Mouse (Mus musculus) hindbrain, embryonic 13.5 days (tissue): ENCODE data around the gene Slc47a1. TPM values are rescaled to one million over a fixed set of nuclear protein-coding genes. Genes with fewer than 3 reads are reported as not detected.
"Not testable (repeated sequence)": the region's sequence is repeated elsewhere in the genome, so short reads cannot be mapped to it uniquely, and the experiment has no call there.

Source experiments
- ATAC-seq: fragments of 200-750 bp; cut with Nextera tagmentation; 2 replicates; pipeline ENCODE4 v1.8.0; 2017; ENCODE audit warnings: moderate TSS enrichment; ENCODE audit not compliant: low FRiP score
- H3K27ac ChIP-seq: fragments of 300-500 bp; sonication (generic); 2 replicates; pipeline ENCODE4 v1.5.1; 2015; ENCODE audit warnings: inconsistent platforms, mild to moderate bottlenecking, moderate library complexity
- H3K27me3 ChIP-seq: fragments of 300-500 bp; sonication (generic); 2 replicates; pipeline ENCODE4 v1.6.1; 2015; ENCODE audit warnings: mild to moderate bottlenecking, inconsistent platforms
- H3K36me3 ChIP-seq: fragments of 300-500 bp; sonication (generic); 2 replicates; pipeline ENCODE4 v1.6.1; 2015; ENCODE audit warnings: mild to moderate bottlenecking, inconsistent platforms
- H3K4me1 ChIP-seq: fragments of 300-500 bp; sonication (generic); replicated peaks from 2 replicates; pipeline ENCODE4 v1.6.1; 2015; ENCODE audit warnings: inconsistent platforms
- H3K4me2 ChIP-seq: fragments of 300-500 bp; sonication (generic); 2 replicates; pipeline ENCODE4 v1.6.1; 2015; ENCODE audit warnings: inconsistent platforms, mild to moderate bottlenecking, moderate library complexity
- H3K4me3 ChIP-seq: fragments of 300-500 bp; sonication (generic); 2 replicates; pipeline ENCODE4 v1.5.1; 2015; ENCODE audit warnings: mild to moderate bottlenecking, inconsistent platforms
- H3K9ac ChIP-seq: fragments of 300-500 bp; sonication (generic); 2 replicates; pipeline ENCODE4 v1.6.1; 2015; ENCODE audit warnings: mild to moderate bottlenecking, inconsistent platforms
- H3K9me3 ChIP-seq: fragments of 300-500 bp; sonication (generic); 2 replicates; pipeline ENCODE4 v1.6.1; 2016; ENCODE audit warnings: inconsistent platforms
- WGBS: fragments of 180-500 bp; shearing (Covaris S2); methylation state at CpG from one replicate; pipeline ENCODE4 v1.1.7; 2015; 5-methylcytosine and 5-hydroxymethylcytosine counted together
- polyA plus RNA-seq: library from polyadenylated mRNA; unstranded; fragments of >200 nt; fragmentation: Nextera tagmentation; extraction: Ambion mirVana; gene quantifications from 2 replicates; pipeline ENCODE4 v1.2.1, GENCODE M21; 2015

Slc47a1 gene
- 0.06 and 0.14 TPM in 2 replicates for polyA plus RNA-seq

DNA sequence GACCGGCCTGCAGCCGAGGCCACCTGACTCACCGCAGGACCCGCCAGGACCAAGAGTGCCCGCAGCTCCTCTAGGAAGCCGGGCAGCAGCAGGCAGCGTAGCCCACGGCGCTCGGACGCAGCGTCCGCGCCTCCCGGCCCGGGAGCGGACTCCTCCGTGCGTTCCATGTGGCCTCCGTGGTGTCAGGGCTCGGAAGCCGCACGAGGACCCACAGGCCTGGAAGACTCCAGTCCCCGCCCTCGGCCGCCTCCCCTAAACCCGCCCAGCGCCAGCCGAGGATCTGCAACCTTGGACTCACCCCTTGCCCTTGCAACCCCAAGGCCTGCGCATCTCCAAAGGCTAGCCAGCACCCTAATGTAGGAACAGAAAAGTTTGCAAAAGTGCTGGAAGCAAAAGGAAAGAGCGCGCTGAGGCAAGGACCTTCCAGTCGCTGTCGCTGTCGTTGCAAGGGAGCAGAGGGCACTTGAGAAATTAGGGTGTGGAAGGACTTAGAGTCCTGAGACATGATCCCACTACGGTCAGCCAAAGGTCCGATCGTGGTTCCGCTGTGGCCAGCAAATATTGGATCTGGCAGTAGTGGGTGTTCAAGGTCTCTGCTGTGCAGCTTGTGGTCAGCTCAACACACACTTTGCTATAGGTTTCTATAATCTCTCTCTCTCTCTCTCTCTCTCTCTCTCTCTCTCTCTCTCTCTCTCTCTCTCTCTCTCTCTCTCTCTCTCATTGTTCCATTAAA lies at the start of gene Slc47a1:
TSS of gene Slc47a1 (minus strand) at position 465 of the 733 bp plus-strand sequence.
- peaks cover 6% of the 10 kb centered on the region for H3K4me1 ChIP-seq
- no peak for ATAC-seq
- peak within 1 kb of the TSS; percentile 29 for H3K4me3 ChIP-seq
- 17% methylated on average over 39 of the region's 39 CpGs for WGBS
- no peak within 1 kb of the TSS for H3K27ac ChIP-seq
- H3K27me3 ChIP-seq, result peaks cover 50% of the 10 kb centered on the region
- no peaks in the 10 kb centered on the region for H3K9me3 ChIP-seq
- peak within 1 kb of the TSS; percentile 44 for H3K4me2 ChIP-seq
- H3K9ac ChIP-seq, result peak within 1 kb of the TSS; percentile 39; the same call in 1 of the 2 replicates
- H3K36me3 ChIP-seq, result no peaks in the 10 kb centered on the region

DNA sequence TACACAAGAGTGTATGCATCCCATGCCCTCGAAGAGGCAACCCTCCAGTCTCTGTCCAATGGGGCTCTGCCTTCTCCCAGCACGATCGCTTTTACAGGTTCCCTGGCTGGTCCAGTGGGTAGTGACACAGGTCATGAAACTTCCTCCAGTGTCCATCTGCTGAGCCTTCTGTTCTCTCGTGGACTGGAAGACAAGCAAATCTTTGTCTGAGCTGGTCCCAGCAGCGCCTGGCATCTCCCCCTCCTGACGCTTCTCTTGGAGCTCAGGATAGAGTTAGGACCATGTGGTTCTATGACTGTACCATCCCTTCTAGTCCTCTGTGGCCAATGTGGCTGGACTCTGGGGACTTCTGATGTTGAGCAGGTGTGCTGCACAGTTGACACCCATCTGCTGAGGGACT lies 41.1 kb upstream of the Slc47a1 start:
- Histone ChIP-seq H3K4me1 (no peaks in the 10 kb centered on the region), H3K36me3 (no peaks in the 10 kb centered on the region), H3K4me2 (no peak overlapping the region), H3K4me3 (no peak overlapping the region), H3K27ac (no peak overlapping the region), H3K9me3 (no peaks in the 10 kb centered on the region), H3K27me3 (peaks cover 3% of the 10 kb centered on the region; the same call in 1 of the 2 replicates), H3K9ac (no peak overlapping the region)
- no peak for ATAC-seq
- 83% methylated on average over 6 of the region's 6 CpGs for WGBS

- Histone ChIP-seq H3K36me3 (no peaks in the 10 kb centered on the region), H3K9me3 (no peaks in the 10 kb centered on the region), H3K9ac (0 out of 2 replicates have a peak overlapping the region, but pooled peaks have one; percentile 29), H3K4me3 (no peak overlapping the region), H3K27me3 (peaks cover 3% of the 10 kb centered on the region; the same call in 1 of the 2 replicates), H3K27ac (no peak overlapping the region), H3K4me2 (no peak overlapping the region), H3K4me1 (no peaks in the 10 kb centered on the region)
- WGBS, result 29% methylated on average over 6 of the region's 6 CpGs
- 0 out of 2 replicates have a peak, but pooled peaks have one; percentile 61 for ATAC-seq
These were observed 39.9 kb upstream of the Slc47a1 start for GRCm38 (mm10) chr11:61417945-61418551.

DNA sequence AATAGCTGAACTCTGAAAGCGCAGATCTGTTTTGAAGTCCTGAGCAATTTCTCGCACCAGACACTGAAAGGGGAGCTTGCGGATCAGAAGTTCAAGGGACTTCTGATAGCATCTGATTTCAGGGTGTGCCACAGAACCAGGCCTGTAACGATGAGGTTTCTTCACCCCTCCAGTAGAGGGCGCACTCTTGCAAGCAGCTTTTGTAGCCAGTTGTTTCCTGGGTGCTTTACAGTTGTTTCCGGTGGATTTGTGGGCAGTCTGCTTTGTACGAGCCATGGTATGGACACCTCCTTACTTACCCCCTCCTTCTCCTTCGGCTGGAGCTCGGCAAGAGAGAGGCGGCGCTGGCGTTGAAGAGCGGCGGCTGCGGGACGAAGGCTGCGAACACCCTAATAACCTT lies 38.4 kb upstream of the Slc47a1 start:
- H3K9me3 ChIP-seq, H3K36me3 ChIP-seq, H3K4me1 ChIP-seq, H3K4me2 ChIP-seq, H3K4me3 ChIP-seq, H3K9ac ChIP-seq, ATAC-seq, H3K27ac ChIP-seq, H3K27me3 ChIP-seq: not testable (repeated sequence)
- 85% methylated on average over 17 of the region's 17 CpGs for WGBS

DNA sequence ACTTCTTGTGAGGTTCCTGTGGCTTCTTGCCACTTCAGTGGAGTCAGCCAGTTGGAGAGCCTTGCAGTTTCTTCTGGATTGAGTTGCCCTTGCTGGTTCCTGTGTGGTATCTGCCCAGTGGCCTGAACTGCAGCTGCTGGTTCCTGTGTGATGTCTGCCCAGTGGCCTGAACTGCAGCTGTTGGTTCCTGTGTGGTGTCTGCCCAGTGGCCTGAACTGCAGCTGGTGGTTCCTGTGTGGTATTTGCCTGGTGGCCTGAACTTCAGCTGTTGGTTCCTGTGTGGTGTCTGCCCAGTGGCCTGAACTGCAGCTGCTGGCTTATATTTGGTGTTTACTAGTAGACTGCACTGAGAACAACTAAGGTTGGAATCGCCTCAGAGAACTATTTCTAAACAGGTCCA lies 37.3 kb upstream of the Slc47a1 start:
- Histone ChIP-seq H3K4me1 (no peaks in the 10 kb centered on the region), H3K36me3 (no peaks in the 10 kb centered on the region), H3K9ac (no peak overlapping the region), H3K9me3 (no peaks in the 10 kb centered on the region), H3K27ac (no peak overlapping the region), H3K27me3 (peaks cover 3% of the 10 kb centered on the region; the same call in 1 of the 2 replicates), H3K4me3 (no peak overlapping the region), H3K4me2 (no peak overlapping the region)
- 91% methylated on average over 1 of the region's 1 CpGs for WGBS
- ATAC-seq, result no peak

DNA sequence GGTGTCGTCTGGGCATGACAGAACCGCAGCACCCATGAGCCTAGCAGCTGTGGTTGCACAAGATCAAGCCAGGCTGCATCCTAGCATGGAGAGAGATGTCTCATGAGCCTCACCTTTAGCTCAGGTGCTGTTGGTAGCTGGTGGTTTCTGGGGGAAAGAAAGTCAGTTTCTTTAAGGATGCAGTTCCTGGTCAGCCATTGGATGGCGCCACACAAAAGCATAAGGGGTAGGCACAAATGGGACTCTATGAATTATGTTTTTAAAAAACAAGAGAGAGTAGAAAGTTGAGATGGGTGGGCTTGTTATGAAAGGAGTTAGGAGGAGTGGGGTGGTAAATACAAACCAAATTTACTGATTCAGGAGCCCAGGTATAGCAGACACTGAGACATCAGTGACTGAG lies 36.4 kb upstream of the Slc47a1 start:
- Histone ChIP-seq H3K27ac (no peak overlapping the region), H3K27me3 (peaks cover 3% of the 10 kb centered on the region; the same call in 1 of the 2 replicates), H3K9ac (no peak overlapping the region), H3K4me2 (no peak overlapping the region), H3K4me3 (no peak overlapping the region), H3K9me3 (no peaks in the 10 kb centered on the region), H3K4me1 (peaks cover 5% of the 10 kb centered on the region), H3K36me3 (no peaks in the 10 kb centered on the region)
- 85% methylated on average over 3 of the region's 3 CpGs for WGBS
- no peak for ATAC-seq

GRCm38 (mm10) chr11:61413411-61413810 lies 35.3 kb upstream of the Slc47a1 start:
- H3K9me3 ChIP-seq, result no peaks in the 10 kb centered on the region
- no peak overlapping the region for H3K4me2 ChIP-seq
- no peak overlapping the region for H3K4me3 ChIP-seq
- H3K36me3 ChIP-seq, result no peaks in the 10 kb centered on the region
- 71% methylated on average over 5 of the region's 5 CpGs for WGBS
- no peaks in the 10 kb centered on the region for H3K27me3 ChIP-seq
- H3K27ac ChIP-seq, result no peak overlapping the region
- H3K4me1 ChIP-seq, result peaks cover 6% of the 10 kb centered on the region
- no peak for ATAC-seq
- H3K9ac ChIP-seq, result no peak overlapping the region

GRCm38 (mm10) chr11:61411809-61412208 lies 33.7 kb upstream of the Slc47a1 start:
- no peaks in the 10 kb centered on the region for H3K27me3 ChIP-seq
- no peak overlapping the region; the same call in 1 of the 2 replicates for H3K9ac ChIP-seq
- WGBS, result 52% methylated on average over 7 of the region's 7 CpGs
- no peak for ATAC-seq
- no peak overlapping the region for H3K4me2 ChIP-seq
- H3K4me1 ChIP-seq, result peaks cover 6% of the 10 kb centered on the region
- H3K27ac ChIP-seq, result no peak overlapping the region
- no peaks in the 10 kb centered on the region for H3K36me3 ChIP-seq
- no peaks in the 10 kb centered on the region for H3K9me3 ChIP-seq
- H3K4me3 ChIP-seq, result no peak overlapping the region

GRCm38 (mm10) chr11:61411221-61411620 lies 33.1 kb upstream of the Slc47a1 start:
- Histone ChIP-seq H3K9ac (0 out of 2 replicates have a peak overlapping the region, but pooled peaks have one; percentile 40), H3K4me1 (peaks cover 6% of the 10 kb centered on the region), H3K27me3 (no peaks in the 10 kb centered on the region), H3K9me3 (no peaks in the 10 kb centered on the region), H3K27ac (no peak overlapping the region), H3K4me3 (no peak overlapping the region), H3K36me3 (no peaks in the 10 kb centered on the region), H3K4me2 (no peak overlapping the region)
- ATAC-seq, result no peak
- 87% methylated on average over 11 of the region's 11 CpGs for WGBS

GRCm38 (mm10) chr11:61410129-61410528 lies 32.0 kb upstream of the Slc47a1 start:
- Histone ChIP-seq H3K27me3 (no peaks in the 10 kb centered on the region), H3K9me3 (no peaks in the 10 kb centered on the region), H3K4me3 (no peak overlapping the region), H3K9ac (no peak overlapping the region), H3K36me3 (no peaks in the 10 kb centered on the region), H3K4me2 (0 out of 2 replicates have a peak overlapping the region, but pooled peaks have one; percentile 4), H3K27ac (no peak overlapping the region), H3K4me1 (peaks cover 6% of the 10 kb centered on the region)
- 0% methylated on average over 1 of the region's 1 CpGs for WGBS
- no peak for ATAC-seq

DNA sequence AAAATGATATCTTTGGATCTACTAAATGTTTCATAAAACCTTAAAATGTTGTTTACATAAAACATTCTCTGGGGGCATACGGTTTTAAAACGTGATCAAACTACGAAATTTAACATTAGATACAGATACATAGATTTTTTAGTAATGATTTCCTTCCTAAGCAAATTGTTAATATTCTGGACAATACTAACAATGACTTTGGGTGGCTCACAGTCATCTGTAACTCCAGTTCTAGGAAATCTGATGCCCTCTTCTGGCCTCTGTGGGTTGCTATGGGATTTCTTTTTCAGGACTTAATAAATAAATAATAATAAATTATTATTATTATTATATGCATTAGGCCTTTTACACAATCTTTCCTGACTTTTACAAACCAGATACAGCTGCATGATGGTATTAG lies 30.9 kb upstream of the Slc47a1 start:
- H3K36me3 ChIP-seq, result no peaks in the 10 kb centered on the region
- H3K27ac ChIP-seq, result no peak overlapping the region
- H3K9me3 ChIP-seq, result no peaks in the 10 kb centered on the region
- H3K4me1 ChIP-seq, result peaks cover 6% of the 10 kb centered on the region
- no peak for ATAC-seq
- H3K4me3 ChIP-seq, result peak overlapping the region; percentile 73
- WGBS, result 17% methylated on average over 3 of the region's 3 CpGs
- peak overlapping the region; percentile 55 for H3K4me2 ChIP-seq
- no peak overlapping the region for H3K9ac ChIP-seq
- no peaks in the 10 kb centered on the region for H3K27me3 ChIP-seq

GRCm38 (mm10) chr11:61408184-61409027 lies 30.3 kb upstream of the Slc47a1 start:
- peak overlapping the region; percentile 55 for H3K4me2 ChIP-seq
- peak overlapping the region; percentile 99 for H3K27ac ChIP-seq
- no peaks in the 10 kb centered on the region for H3K27me3 ChIP-seq
- H3K4me1 ChIP-seq, result peaks cover 6% of the 10 kb centered on the region
- H3K9me3 ChIP-seq, result no peaks in the 10 kb centered on the region
- WGBS, result under 1% methylated on average over 62 of the region's 64 CpGs
- no peaks in the 10 kb centered on the region for H3K36me3 ChIP-seq
- peak; percentile 95 for ATAC-seq
- H3K9ac ChIP-seq, result peak overlapping the region; percentile 87
- peak overlapping the region; percentile 73 for H3K4me3 ChIP-seq
